Mouse (Mus musculus): ENCODE data around the gene Itpa. TPM values are rescaled to one million over a fixed set of nuclear protein-coding genes. Genes with fewer than 3 reads are reported as not detected.
A peak's percentile ranks its signal among the peaks of the same experiment; 100 is the strongest.

Gene Itpa
- total RNA-seq, 1 experiment from 2014 or later: 69.0 TPM

GRCm38 (mm10) chr2:130717951-130718350 is 50.5 kb downstream of the Itpa start:
- ATAC-seq (replicated peaks; ENCODE audit: low read depth, poor library complexity, severe bottlenecking): no peak

GRCm38 (mm10) chr2:130724369-130724768 is 57.0 kb downstream of the Itpa start:
- ATAC-seq (replicated peaks; ENCODE audit: low read depth, poor library complexity, severe bottlenecking): no peak

GRCm38 (mm10) chr2:130727752-130728151 is 60.3 kb downstream of the Itpa start:
- ATAC-seq (replicated peaks; ENCODE audit: low read depth, poor library complexity, severe bottlenecking): no peak

- no peak for ATAC-seq (replicated peaks; ENCODE audit: low read depth, poor library complexity, severe bottlenecking)
These were observed 61.6 kb downstream of the Itpa start for GRCm38 (mm10) chr2:130728906-130729585.

- ATAC-seq (replicated peaks; ENCODE audit: low read depth, poor library complexity, severe bottlenecking): peak; percentile 67
These were observed 63.3 kb downstream of the Itpa start for GRCm38 (mm10) chr2:130730746-130731145.

Other genes with a start within 250 kb of the Itpa start
- 111 and 115 TPM in 2 replicates for gene Vps16, start 243.3 kb upstream of the Itpa start, total RNA-seq (2017)
- gene Pced1a, start 242.9 kb upstream of the Itpa start, total RNA-seq (2017): 9.0 and 14.7 TPM in 2 replicates
- 88.0 and 117 TPM in 2 replicates for gene Ptpra, start 217.3 kb upstream of the Itpa start, total RNA-seq (2017)
- 52.1 and 53.8 TPM in 2 replicates for gene Mrps26, start 103.9 kb upstream of the Itpa start, total RNA-seq (2017)
- not detected in 2 replicates for gene Oxt, start 91.4 kb upstream of the Itpa start, total RNA-seq (2017)
- not detected in 2 replicates for gene Avp, start 85.1 kb upstream of the Itpa start, total RNA-seq (2017)
- 19.1 and 22.8 TPM in 2 replicates for gene Fastkd5, start 37.6 kb upstream of the Itpa start, total RNA-seq (2017)
- 6.3 and 7.3 TPM in 2 replicates for gene Ubox5, start 37.6 kb upstream of the Itpa start, total RNA-seq (2017)
- 0.44 and 0.73 TPM in 2 replicates for gene Lzts3, start 24.8 kb upstream of the Itpa start, total RNA-seq (2017)
- gene Ddrgk1, start 3.0 kb upstream of the Itpa start, total RNA-seq (2017): 87.6 and 107 TPM in 2 replicates
- not detected in 2 replicates for gene Slc4a11, start 29.9 kb downstream of the Itpa start, total RNA-seq (2017)
- gene 4930402H24Rik, start 238.8 kb downstream of the Itpa start, total RNA-seq (2017): 12.2 and 16.4 TPM in 2 replicates
- gene Atrn, start 238.9 kb downstream of the Itpa start, total RNA-seq (2017): 10.7 and 14.2 TPM in 2 replicates

All from common myeloid progenitor, adult 5-6 weeks (primary cell).